Mouse (Mus musculus) midbrain, embryonic 10.5 days (tissue): ENCODE data around the gene Mob3b. TPM values are rescaled to one million over a fixed set of nuclear protein-coding genes. Genes with fewer than 3 reads are reported as not detected.

Experiments
- DNase-seq: peaks from one replicate; pipeline ENCODE4 v3.0.0-alpha.2; 2017; ENCODE audit warnings: low spot score
- H3K27ac ChIP-seq: fragments of 300-500 bp; sonication (generic); replicated peaks from 2 replicates; pipeline ENCODE4 v1.5.1; 2016; ENCODE audit warnings: mild to moderate bottlenecking
- H3K27me3 ChIP-seq: fragments of 300-500 bp; sonication (generic); 2 replicates; pipeline ENCODE4 v1.6.1; 2016; ENCODE audit warnings: low read depth, mild to moderate bottlenecking; ENCODE audit not compliant: poor library complexity, severe bottlenecking
- H3K36me3 ChIP-seq: fragments of 300-500 bp; sonication (generic); 2 replicates; pipeline ENCODE4 v1.6.1; 2016; ENCODE audit warnings: mild to moderate bottlenecking, moderate library complexity
- H3K4me1 ChIP-seq: fragments of 300-500 bp; sonication (generic); 2 replicates; pipeline ENCODE4 v1.6.1; 2016
- H3K4me3 ChIP-seq: fragments of 300-500 bp; sonication (generic); 2 replicates; pipeline ENCODE4 v1.5.1; 2016; ENCODE audit warnings: mild to moderate bottlenecking, moderate library complexity
- H3K9me3 ChIP-seq: fragments of 300-500 bp; sonication (generic); replicated peaks from 2 replicates; pipeline ENCODE4 v1.6.1; 2016; ENCODE audit warnings: mild to moderate bottlenecking
- WGBS: fragments of 180-500 bp; shearing (Covaris S2); methylation state at CpG from one replicate; pipeline ENCODE4 v1.1.7; 2016; 5-methylcytosine and 5-hydroxymethylcytosine counted together
- polyA plus RNA-seq: library from polyadenylated mRNA; unstranded; fragments of >200 nt; fragmentation: Nextera tagmentation; extraction: Ambion mirVana; gene quantifications from 2 replicates; pipeline ENCODE4 v1.2.1, GENCODE M21; 2016

Gene Mob3b
- polyA plus RNA-seq, 1 experiment from 2014 or later = 19.8 TPM

- 87% methylated on average over 5 of the region's 5 CpGs for WGBS
- no peaks in the 10 kb centered on the region for H3K4me1 ChIP-seq
- no peaks in the 10 kb centered on the region for H3K27me3 ChIP-seq
- H3K9me3 ChIP-seq = no peaks in the 10 kb centered on the region
- H3K4me3 ChIP-seq = no peak overlapping the region
- H3K36me3 ChIP-seq = no peaks in the 10 kb centered on the region
- no peak for DNase-seq
- no peak overlapping the region for H3K27ac ChIP-seq
These were observed 10.6 kb upstream of the Mob3b start for GRCm38 (mm10) chr4:35167855-35168254.

- no peaks in the 10 kb centered on the region for H3K36me3 ChIP-seq
- no peak overlapping the region for H3K4me3 ChIP-seq
- no peak overlapping the region for H3K27ac ChIP-seq
- no peaks in the 10 kb centered on the region for H3K9me3 ChIP-seq
- DNase-seq = no peak
- no peaks in the 10 kb centered on the region for H3K27me3 ChIP-seq
- 90% methylated on average over 3 of the region's 3 CpGs for WGBS
- H3K4me1 ChIP-seq = no peaks in the 10 kb centered on the region
These were observed 8.7 kb upstream of the Mob3b start for GRCm38 (mm10) chr4:35165947-35166346.

- H3K27me3 ChIP-seq = no peaks in the 10 kb centered on the region
- H3K27ac ChIP-seq = no peak overlapping the region
- no peaks in the 10 kb centered on the region for H3K4me1 ChIP-seq
- H3K36me3 ChIP-seq = no peaks in the 10 kb centered on the region
- no peak overlapping the region for H3K4me3 ChIP-seq
- no peak for DNase-seq
- no peaks in the 10 kb centered on the region for H3K9me3 ChIP-seq
- 84% methylated on average over 2 of the region's 2 CpGs for whole genome bisulfite sequencing
These were observed 8.0 kb upstream of the Mob3b start for GRCm38 (mm10) chr4:35165275-35165674.

- Histone ChIP-seq H3K9me3 (no peaks in the 10 kb centered on the region), H3K4me1 (peaks cover 35% of the 10 kb centered on the region), H3K27me3 (peaks cover 16% of the 10 kb centered on the region; the same call in 1 of the 2 replicates), H3K27ac (no peak overlapping the region), H3K4me3 (no peak overlapping the region), H3K36me3 (no peaks in the 10 kb centered on the region)
- WGBS = 60% methylated on average over 11 of the region's 11 CpGs
- no peak for DNase-seq
These were observed 531 bp upstream of the Mob3b start for GRCm38 (mm10) chr4:35157815-35158214.

GRCm38 (mm10) chr4:35156149-35156611 is 1.1 kb downstream of the Mob3b start:
- peak; percentile 82 for DNase-seq
- peak overlapping the region; percentile 75 for H3K4me3 ChIP-seq
- peaks cover 35% of the 10 kb centered on the region for H3K4me1 ChIP-seq
- no peaks in the 10 kb centered on the region for H3K36me3 ChIP-seq
- no peaks in the 10 kb centered on the region for H3K9me3 ChIP-seq
- H3K27me3 ChIP-seq = peaks cover 16% of the 10 kb centered on the region; the same call in 1 of the 2 replicates
- H3K27ac ChIP-seq = peak overlapping the region; percentile 92
- WGBS = under 1% methylated on average over 26 of the region's 26 CpGs

GRCm38 (mm10) chr4:35155132-35155922 is 2.0 kb downstream of the Mob3b start:
- peak overlapping the region; percentile 92 for H3K27ac ChIP-seq
- no peaks in the 10 kb centered on the region for H3K36me3 ChIP-seq
- 24% methylated on average over 20 of the region's 20 CpGs for WGBS
- H3K4me1 ChIP-seq = peaks cover 35% of the 10 kb centered on the region
- peaks cover 16% of the 10 kb centered on the region; the same call in 1 of the 2 replicates for H3K27me3 ChIP-seq
- peak overlapping the region; percentile 75 for H3K4me3 ChIP-seq
- peak; percentile 64 for DNase-seq
- no peaks in the 10 kb centered on the region for H3K9me3 ChIP-seq

- Histone ChIP-seq H3K4me3 (no peak overlapping the region), H3K27me3 (peaks cover 14% of the 10 kb centered on the region; the same call in 1 of the 2 replicates), H3K27ac (no peak overlapping the region), H3K36me3 (no peaks in the 10 kb centered on the region), H3K4me1 (peaks cover 35% of the 10 kb centered on the region), H3K9me3 (no peaks in the 10 kb centered on the region)
- 48% methylated on average over 3 of the region's 3 CpGs for WGBS
- DNase-seq = no peak
These were observed 3.2 kb downstream of the Mob3b start for GRCm38 (mm10) chr4:35154051-35154450.

GRCm38 (mm10) chr4:35151756-35152155 is 5.5 kb downstream of the Mob3b start, which contains the start of gene Ifnk:
Gene Ifnk, plus strand, starts transcription at chr4:35152056.
- no peak within 1 kb of the TSS for H3K27ac ChIP-seq
- H3K27me3 ChIP-seq = peaks cover 4% of the 10 kb centered on the region; the same call in 1 of the 2 replicates
- 86% methylated on average over 4 of the region's 4 CpGs for WGBS
- DNase-seq = no peak
- H3K4me3 ChIP-seq = no peak within 1 kb of the TSS
- H3K36me3 ChIP-seq = no peaks in the 10 kb centered on the region
- H3K9me3 ChIP-seq = no peaks in the 10 kb centered on the region
- peaks cover 26% of the 10 kb centered on the region for H3K4me1 ChIP-seq

- Histone ChIP-seq H3K4me3 (no peak overlapping the region), H3K27me3 (peaks cover 4% of the 10 kb centered on the region; the same call in 1 of the 2 replicates), H3K9me3 (no peaks in the 10 kb centered on the region), H3K27ac (no peak overlapping the region), H3K4me1 (peaks cover 18% of the 10 kb centered on the region), H3K36me3 (no peaks in the 10 kb centered on the region)
- 87% methylated on average over 3 of the region's 3 CpGs for WGBS
- DNase-seq = no peak
These were observed 6.6 kb downstream of the Mob3b start for GRCm38 (mm10) chr4:35150706-35151105.

GRCm38 (mm10) chr4:35148326-35148725 is 9.0 kb downstream of the Mob3b start:
- H3K36me3 ChIP-seq = no peaks in the 10 kb centered on the region
- H3K27me3 ChIP-seq = no peaks in the 10 kb centered on the region
- no peak for DNase-seq
- H3K4me1 ChIP-seq = no peaks in the 10 kb centered on the region
- 95% methylated on average over 4 of the region's 4 CpGs for WGBS
- H3K9me3 ChIP-seq = no peaks in the 10 kb centered on the region
- no peak overlapping the region for H3K27ac ChIP-seq
- H3K4me3 ChIP-seq = no peak overlapping the region

GRCm38 (mm10) chr4:35146597-35146996 is 10.7 kb downstream of the Mob3b start:
- WGBS = 92% methylated on average over 5 of the region's 5 CpGs
- Histone ChIP-seq H3K36me3 (no peaks in the 10 kb centered on the region), H3K4me3 (no peak overlapping the region), H3K9me3 (no peaks in the 10 kb centered on the region), H3K27me3 (no peaks in the 10 kb centered on the region), H3K27ac (no peak overlapping the region), H3K4me1 (no peaks in the 10 kb centered on the region)
- no peak for DNase-seq

- no peaks in the 10 kb centered on the region for H3K36me3 ChIP-seq
- 91% methylated on average over 10 of the region's 10 CpGs for WGBS
- no peaks in the 10 kb centered on the region for H3K4me1 ChIP-seq
- no peak overlapping the region for H3K27ac ChIP-seq
- no peaks in the 10 kb centered on the region for H3K27me3 ChIP-seq
- no peaks in the 10 kb centered on the region for H3K9me3 ChIP-seq
- no peak for DNase-seq
- H3K4me3 ChIP-seq = no peak overlapping the region
These were observed 11.6 kb downstream of the Mob3b start for GRCm38 (mm10) chr4:35145726-35146125.

GRCm38 (mm10) chr4:35143472-35144102 is 13.7 kb downstream of the Mob3b start:
- WGBS = 85% methylated on average over 12 of the region's 12 CpGs

More at GRCm38 (mm10) chr4:35143472-35144102, 13.7 kb downstream of the Mob3b start:
- DNase-seq = no peak
- Histone ChIP-seq H3K36me3 (no peaks in the 10 kb centered on the region), H3K27me3 (no peaks in the 10 kb centered on the region), H3K27ac (no peak overlapping the region), H3K4me1 (no peaks in the 10 kb centered on the region), H3K4me3 (no peak overlapping the region), H3K9me3 (no peaks in the 10 kb centered on the region)
